16 mouse cellular contexts compared by ENCODE assay signal in genomic region chr9:67121691-67122090, GRCm38 (mm10).
DNase-seq lines count a peak whose midpoint lies in the region; ATAC-seq and TF ChIP-seq lines count a peak whose summit lies in the region.
"Had no signal": no experiment of that assay in that cellular context is flagged by ENCODE, and none has a peak within 500 bp of the region (broad histone marks: within the 10 kb centered on the region; RNA-seq: fewer than 3 reads in every experiment).

No protein-coding gene starts in this region.

- H3K4me3 ChIP-seq in lung, embryonic 16.5 days (ENCODE audit: low read length): no peak overlapping the region
- H3K4me3 ChIP-seq in small intestine, adult 2 months (ENCODE audit: low read depth, low read length): no peak overlapping the region
- no peak overlapping the region for H3K4me3 ChIP-seq in heart, embryonic 10.5 days
- H3K4me3 ChIP-seq: forebrain, embryonic 15.5 days; heart, embryonic 13.5 days; hindbrain, embryonic 15.5 days had no signal

- no peaks in the 10 kb centered on the region for H3K9me3 ChIP-seq in lung, embryonic 16.5 days (ENCODE audit: control insufficient read depth, low read length)
- H3K9me3 ChIP-seq in heart, embryonic 10.5 days: no peaks in the 10 kb centered on the region
- H3K9me3 ChIP-seq: forebrain, embryonic 15.5 days; heart, embryonic 13.5 days; hindbrain, embryonic 15.5 days had no signal

- no peak for TF ChIP-seq CTCF in small intestine, adult 2 months (IDR thresholded peaks at IDR 0.05; ENCODE audit: extremely low read depth, insufficient read length, insufficient replicate concordance, low read depth, low read length)

- H3K27ac ChIP-seq in lung, embryonic 16.5 days (ENCODE audit: low read length): 0 out of 2 replicates have a peak overlapping the region, but pooled peaks have one; percentile 12
- H3K27ac ChIP-seq in small intestine, adult 2 months (ENCODE audit: insufficient read depth, low read depth, low read length): peak overlapping the region; percentile 77; the same call in 1 of the 2 replicates
- H3K27ac ChIP-seq in heart, embryonic 10.5 days: no peak overlapping the region
- H3K27ac ChIP-seq: forebrain, embryonic 15.5 days; heart, embryonic 13.5 days; hindbrain, embryonic 15.5 days had no signal

- WGBS in lung, embryonic 16.5 days: 82% methylated on average over 7 of the region's 7 CpGs
- 53% methylated on average over 7 of the region's 7 CpGs for WGBS in small intestine, adult 2 months
- 89% methylated on average over 7 of the region's 7 CpGs for WGBS in heart, embryonic 10.5 days

- H3K27me3 ChIP-seq in lung, embryonic 16.5 days (ENCODE audit: control insufficient read depth, insufficient read depth, low read depth, low read length): no peaks in the 10 kb centered on the region
- H3K27me3 ChIP-seq in small intestine, adult 2 months (ENCODE audit: control insufficient read depth, insufficient read depth, low read length): no peaks in the 10 kb centered on the region
- no peaks in the 10 kb centered on the region for H3K27me3 ChIP-seq in heart, embryonic 10.5 days (ENCODE audit: insufficient read depth, poor library complexity, severe bottlenecking)
- H3K27me3 ChIP-seq: forebrain, embryonic 15.5 days; heart, embryonic 13.5 days; hindbrain, embryonic 15.5 days had no signal

- H3K4me2 ChIP-seq in lung, embryonic 16.5 days (ENCODE audit: low read depth, low read length): no peak overlapping the region
- H3K4me2 ChIP-seq: forebrain, embryonic 15.5 days; heart, embryonic 13.5 days; hindbrain, embryonic 15.5 days had no signal

- no peak overlapping the region for H3K9ac ChIP-seq in lung, embryonic 16.5 days (ENCODE audit: low read length)
- H3K9ac ChIP-seq: forebrain, embryonic 15.5 days; heart, embryonic 13.5 days; hindbrain, embryonic 15.5 days had no signal

- H3K4me1 ChIP-seq in lung, embryonic 16.5 days (replicated peaks; ENCODE audit: control insufficient read depth, insufficient read depth, low read length): peaks cover 8% of the 10 kb centered on the region; the same call in 1 of the 2 replicates
- peaks cover 37% of the 10 kb centered on the region for H3K4me1 ChIP-seq in small intestine, adult 2 months (ENCODE audit: control insufficient read depth, insufficient read depth, insufficient read length, low read length)
- H3K4me1 ChIP-seq in heart, embryonic 10.5 days: peaks cover 24% of the 10 kb centered on the region
- H3K4me1 ChIP-seq: forebrain, embryonic 15.5 days; hindbrain, embryonic 15.5 days had no signal

- no peak for TF ChIP-seq POLR2A in small intestine, adult 2 months (IDR thresholded peaks at IDR 0.05; ENCODE audit: low read depth, low read length)

- ATAC-seq in lung, embryonic 16.5 days (ENCODE audit: low read depth): no peak
- ATAC-seq: activated CD4-positive, CD25-positive, alpha-beta regulatory T cell, adult 4 months; forebrain, embryonic 15.5 days had no signal

- DNase-seq in adrenal gland, postnatal 14 days: peak; percentile 36
- DNase-seq in adrenal gland, adult 8-10 months: no peak
- DNase-seq in lung, postnatal 4 days: no peak
- DNase-seq in heart, embryonic 10.5 days (ENCODE audit: low spot score): no peak
- DNase-seq in T-cell, adult 2 months (ENCODE audit: low spot score): no peak
- DNase-seq: cerebellum, adult 18-20 months; cerebellum, adult 9-11 months; cerebellum, postnatal 36 days; gastrocnemius, postnatal 25 days; heart, postnatal 36 days had no signal

- no peaks in the 10 kb centered on the region for H3K36me3 ChIP-seq in lung, embryonic 16.5 days (ENCODE audit: control insufficient read depth, insufficient read depth, low read length)
- H3K36me3 ChIP-seq in small intestine, adult 2 months (ENCODE audit: control insufficient read depth, insufficient read depth, low read length): no peaks in the 10 kb centered on the region
- no peaks in the 10 kb centered on the region for H3K36me3 ChIP-seq in heart, embryonic 10.5 days
- H3K36me3 ChIP-seq: forebrain, embryonic 15.5 days; heart, embryonic 13.5 days; hindbrain, embryonic 15.5 days had no signal
